Mouse (Mus musculus) heart, postnatal 0 days (tissue): Measurements from ENCODE around the gene Odaph.

Experiments used
- CTCF ChIP-seq: IDR thresholded peaks from 2 replicates; pipeline ENCODE4 v1.5.1; 2016; ENCODE audit warnings: antibody characterized with exemption, control low read depth, low read depth
- EP300 ChIP-seq: IDR thresholded peaks from 2 replicates; pipeline ENCODE4 v1.6.1; 2016; ENCODE audit warnings: antibody characterized with exemption, low read depth

- no peak for TF ChIP-seq CTCF
- TF ChIP-seq EP300: no peak
Observed at GRCm38 (mm10) chr5:91993061-91993460, 5.8 kb downstream of the Odaph start.
